Mouse (Mus musculus) kidney, adult 2 months (tissue): ENCODE data around the gene Ovgp1.

Source experiments
- CTCF ChIP-seq: fragments of 200-500 bp; conservative IDR thresholded peaks from 2 replicates; pipeline ENCODE4 v1.5.1; 2011; ENCODE audit warnings: low read depth, mild to moderate bottlenecking, control low read depth, low read length, moderate library complexity, mixed read lengths; ENCODE audit not compliant: insufficient read depth, insufficient read length
- POLR2A ChIP-seq: fragments of 200-500 bp; IDR thresholded peaks from one replicate; pipeline ENCODE4 v1.6.1; 2011; ENCODE audit warnings: low read depth, low read length, control low read depth

- no peak for TF ChIP-seq CTCF
- no peak for TF ChIP-seq POLR2A
Observed at GRCm38 (mm10) chr3:105957235-105957634, 16.3 kb upstream of the Ovgp1 start.
